ENCODE assay signal across 14 mouse cellular contexts in the genomic region with DNA sequence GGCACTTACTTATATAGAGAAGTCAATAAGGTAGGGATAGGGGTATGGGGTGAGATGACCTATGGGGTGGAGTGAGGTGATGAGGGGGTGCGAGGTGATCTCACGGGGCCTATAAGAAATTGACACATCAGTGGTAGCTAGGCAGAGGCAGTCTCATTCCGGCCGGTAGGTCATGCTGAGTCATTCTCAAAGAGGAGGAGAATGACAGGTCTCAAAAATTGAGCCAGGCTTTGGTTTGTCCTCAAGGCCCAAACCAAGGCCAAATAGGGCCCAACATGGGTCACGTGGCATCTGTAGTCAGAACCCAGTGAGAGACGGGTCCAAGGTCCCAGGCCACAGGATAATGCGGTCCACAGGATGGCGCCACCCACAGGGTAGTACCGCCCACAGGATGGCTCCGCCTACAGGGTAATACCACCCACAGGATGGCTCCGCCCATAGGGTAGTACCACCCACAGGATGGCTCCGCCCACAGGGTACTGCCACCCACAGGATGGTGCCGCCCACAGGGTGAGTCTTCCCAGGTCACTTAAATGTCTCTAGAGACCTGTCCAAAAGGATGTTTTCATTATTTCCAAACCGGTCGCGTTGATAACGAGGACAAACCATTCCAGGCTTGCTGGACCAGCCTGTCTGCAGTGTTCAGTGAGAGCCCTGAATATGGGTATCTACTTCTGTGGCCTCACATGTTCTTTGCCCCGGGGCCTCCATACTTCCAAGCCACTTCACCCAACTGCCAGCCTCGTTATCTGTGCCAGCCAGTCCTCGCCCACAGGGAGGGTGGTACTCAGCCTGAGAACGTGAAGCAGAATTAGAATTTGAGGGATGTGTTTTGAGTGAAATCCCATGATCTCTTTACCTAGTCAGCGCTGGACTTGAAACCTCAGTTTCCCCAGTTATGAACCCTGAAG. TPM values are rescaled to one million over a fixed set of nuclear protein-coding genes. Genes with fewer than 3 reads are reported as not detected.
DNase-seq lines count a peak whose midpoint lies in the region; ATAC-seq and TF ChIP-seq lines count a peak whose summit lies in the region.
"Had no signal": no experiment of that assay in that cellular context is flagged by ENCODE, and none has a peak within 500 bp of the region (broad histone marks: within the 10 kb centered on the region; RNA-seq: fewer than 3 reads in every experiment).

No protein-coding gene starts in this region.

- no peaks in the 10 kb centered on the region for H3K27me3 ChIP-seq in heart, postnatal 0 days (ENCODE audit: control insufficient read depth, insufficient read depth, low read length)
- H3K27me3 ChIP-seq in thymus, adult 2 months (ENCODE audit: control insufficient read depth, insufficient read depth, low read length): no peaks in the 10 kb centered on the region
- H3K27me3 ChIP-seq: embryonic facial prominence, embryonic 13.5 days had no signal

- no peak overlapping the region for H3K4me3 ChIP-seq in heart, postnatal 0 days (ENCODE audit: low read depth, low read length)
- H3K4me3 ChIP-seq in thymus, adult 2 months (ENCODE audit: control insufficient read depth, insufficient read depth, low read length): no peak overlapping the region
- H3K4me3 ChIP-seq: embryonic facial prominence, embryonic 13.5 days; left cerebral cortex, adult 2 months; myocyte had no signal

- ATAC-seq in heart, postnatal 0 days (ENCODE audit: insufficient read depth, low read depth): 0 out of 2 replicates have a peak, but pooled peaks have one; percentile 30
- ATAC-seq: activated CD4-positive, CD25-positive, alpha-beta regulatory T cell, adult 4 months; hindbrain, embryonic 16.5 days had no signal

- H3K9ac ChIP-seq in heart, postnatal 0 days (replicated peaks; ENCODE audit: low read depth, low read length): no peak overlapping the region
- H3K9ac ChIP-seq: embryonic facial prominence, embryonic 13.5 days had no signal

- 0 out of 2 replicates have a peak, but pooled peaks cover 13% of the 10 kb centered on the region for H3K9me3 ChIP-seq in heart, postnatal 0 days (replicated peaks; ENCODE audit: control insufficient read depth, low read length)

- 66% methylated on average over 22 of the region's 22 CpGs for WGBS in heart, postnatal 0 days
- WGBS in thymus, adult 2 months: 85% methylated on average over 22 of the region's 22 CpGs

- no peak for DNase-seq in heart, postnatal 0 days (ENCODE audit: low spot score)
- DNase-seq in heart, postnatal 10 days: no peak
- DNase-seq in ovary, adult 18-20 months (ENCODE audit: low spot score): peak; percentile 32
- DNase-seq in ovary, postnatal 10 days (ENCODE audit: low spot score): no peak
- peak; percentile 83 for DNase-seq in kidney, adult 9 months
- peak; percentile 75 for DNase-seq in testis, postnatal 14 days (ENCODE audit: low spot score)
- DNase-seq in gastrocnemius, postnatal 4 days (ENCODE audit: low spot score in 2 of 2): no peak
- no peak for DNase-seq in thymus, adult 2 months

- no peak for TF ChIP-seq EP300 in heart, postnatal 0 days (IDR thresholded peaks at IDR 0.05; ENCODE audit: low read depth)

- H3K4me2 ChIP-seq in heart, postnatal 0 days (ENCODE audit: low read depth, low read length): no peak overlapping the region
- H3K4me2 ChIP-seq: embryonic facial prominence, embryonic 13.5 days had no signal

- no peak for TF ChIP-seq POLR2A in thymus, adult 2 months (IDR thresholded peaks at IDR 0.05; ENCODE audit: control insufficient read depth, extremely low read depth, insufficient read depth, low read length, poor library complexity)

- no peaks in the 10 kb centered on the region for H3K36me3 ChIP-seq in heart, postnatal 0 days (replicated peaks; ENCODE audit: control insufficient read depth, insufficient read depth, low read length)
- H3K36me3 ChIP-seq in thymus, adult 2 months (ENCODE audit: control insufficient read depth, insufficient read depth, low read length): no peaks in the 10 kb centered on the region
- H3K36me3 ChIP-seq: embryonic facial prominence, embryonic 13.5 days had no signal

- TF ChIP-seq CTCF in heart, postnatal 0 days (IDR thresholded peaks at IDR 0.05; ENCODE audit: low read depth): no peak
- TF ChIP-seq CTCF in thymus, adult 2 months (IDR thresholded peaks at IDR 0.05; ENCODE audit: borderline replicate concordance, control insufficient read depth, extremely low read depth, insufficient read depth, low read length, poor library complexity): no peak

- intact Hi-C loops in heart, postnatal 10 days (cut with DNase I): loop anchor here (1.0 kb wide), 1 partner anchor 174 kb away; no protein-coding TSS in a partner anchor

- H3K4me1 ChIP-seq in heart, postnatal 0 days (ENCODE audit: control insufficient read depth, insufficient read depth): no peaks in the 10 kb centered on the region
- no peaks in the 10 kb centered on the region for H3K4me1 ChIP-seq in thymus, adult 2 months (replicated peaks; ENCODE audit: control insufficient read depth, insufficient read depth, low read length)
- H3K4me1 ChIP-seq: embryonic facial prominence, embryonic 13.5 days had no signal

- H3K27ac ChIP-seq in heart, postnatal 0 days (ENCODE audit: low read depth): no peak overlapping the region
- no peak overlapping the region for H3K27ac ChIP-seq in thymus, adult 2 months (ENCODE audit: control insufficient read depth, insufficient read depth, low read length)
- H3K27ac ChIP-seq: embryonic facial prominence, embryonic 13.5 days; left cerebral cortex, adult 2 months had no signal

RNA-seq across cellular contexts. Expression of gene Tas1r2, which starts 30.6 kb away (rescaled TPM):
- total RNA-seq in heart, postnatal 0 days (2014; rRNA removed; ENCODE audit: low replicate concordance): not detected in 2 replicates
- polyA plus RNA-seq in heart, postnatal 0 days (2015; fragmentation: Nextera tagmentation; extraction: Ambion mirVana): not detected in 2 replicates
- total RNA-seq in heart, postnatal 10 days (2021): not detected
- not detected for total RNA-seq in gastrocnemius, postnatal 4 days (2021)
- 0.05 and 0.17 TPM in 2 replicates for polyA plus RNA-seq in thymus, adult 2 months (2012; rRNA removed)
- total RNA-seq: heart, adult 8-10 months; left cerebral cortex, adult 2 months had no signal
- polyA plus RNA-seq: activated CD4-positive, CD25-positive, alpha-beta regulatory T cell, adult 4 months; embryonic facial prominence, embryonic 13.5 days; hindbrain, embryonic 16.5 days had no signal

Comparison
In these comparisons a context has a peak if more than half of its experiments do, and no peak if none do; other contexts are left out.
1. DNase-seq: peak in ovary, adult 18-20 months (single experiment), kidney, adult 9 months (single experiment) and testis, postnatal 14 days (single experiment); none in heart, postnatal 0 days (single experiment), heart, postnatal 10 days (0 of 2), ovary, postnatal 10 days (single experiment), gastrocnemius, postnatal 4 days (0 of 2) and thymus, adult 2 months (single experiment).